In genomic region chr13:83884226-83884625, GRCm38 (mm10) we compare ENCODE assay signal across 18 mouse cellular contexts.
DNase-seq lines count a peak whose midpoint lies in the region; ATAC-seq and TF ChIP-seq lines count a peak whose summit lies in the region.
"Had no signal": no experiment of that assay in that cellular context is flagged by ENCODE, and none has a peak within 500 bp of the region (broad histone marks: within the 10 kb centered on the region; RNA-seq: fewer than 3 reads in every experiment).

No protein-coding gene starts in this region.

- ATAC-seq in hindbrain, embryonic 11.5 days (ENCODE audit: low FRiP score) = no peak
- no peak for ATAC-seq in hindbrain, embryonic 16.5 days
- no peak for ATAC-seq in forebrain, postnatal 0 days
- peak; percentile 41; the same call in 1 of the 2 replicates for ATAC-seq in midbrain, embryonic 13.5 days
- no peak for ATAC-seq in liver, postnatal 0 days
- ATAC-seq: intestine, postnatal 0 days had no signal

- peak overlapping the region; percentile 79 for H3K27ac ChIP-seq in hindbrain, embryonic 11.5 days (ENCODE audit: low read depth, low read length)
- no peak overlapping the region for H3K27ac ChIP-seq in hindbrain, embryonic 16.5 days (ENCODE audit: low read depth, low read length)
- peak overlapping the region; percentile 86 for H3K27ac ChIP-seq in forebrain, embryonic 10.5 days
- peak overlapping the region; percentile 42; the same call in 1 of the 2 replicates for H3K27ac ChIP-seq in forebrain, postnatal 0 days (ENCODE audit: low read depth, low read length)
- H3K27ac ChIP-seq in midbrain, embryonic 13.5 days = peak overlapping the region; percentile 78
- H3K27ac ChIP-seq in liver, postnatal 0 days (ENCODE audit: low read depth) = no peak overlapping the region
- H3K27ac ChIP-seq: kidney, embryonic 15.5 days; liver, embryonic 14.5 days; macrophage had no signal

- H3K9ac ChIP-seq in hindbrain, embryonic 11.5 days (ENCODE audit: low read depth, low read length) = no peak overlapping the region; the same call in 1 of the 2 replicates
- no peak overlapping the region for H3K9ac ChIP-seq in hindbrain, embryonic 16.5 days (ENCODE audit: low read depth, low read length)
- H3K9ac ChIP-seq in forebrain, postnatal 0 days = no peak overlapping the region
- no peak overlapping the region for H3K9ac ChIP-seq in midbrain, embryonic 13.5 days (replicated peaks)
- no peak overlapping the region for H3K9ac ChIP-seq in liver, postnatal 0 days (replicated peaks)
- H3K9ac ChIP-seq: kidney, embryonic 15.5 days; liver, embryonic 14.5 days had no signal

- H3K36me3 ChIP-seq in hindbrain, embryonic 11.5 days (ENCODE audit: control insufficient read depth, insufficient read depth, low read length) = no peaks in the 10 kb centered on the region
- H3K36me3 ChIP-seq in hindbrain, embryonic 16.5 days (ENCODE audit: control insufficient read depth, insufficient read depth, low read length) = no peaks in the 10 kb centered on the region
- no peaks in the 10 kb centered on the region for H3K36me3 ChIP-seq in forebrain, embryonic 10.5 days (replicated peaks)
- no peaks in the 10 kb centered on the region for H3K36me3 ChIP-seq in forebrain, postnatal 0 days (ENCODE audit: insufficient read depth)
- H3K36me3 ChIP-seq in midbrain, embryonic 13.5 days = no peaks in the 10 kb centered on the region
- H3K36me3 ChIP-seq in liver, postnatal 0 days (replicated peaks; ENCODE audit: insufficient read depth, low read length) = no peaks in the 10 kb centered on the region
- H3K36me3 ChIP-seq: G1E; kidney, embryonic 15.5 days had no signal

- H3K9me3 ChIP-seq in hindbrain, embryonic 11.5 days (ENCODE audit: control insufficient read depth, low read length) = no peaks in the 10 kb centered on the region
- no peaks in the 10 kb centered on the region for H3K9me3 ChIP-seq in hindbrain, embryonic 16.5 days (ENCODE audit: control insufficient read depth, low read length)
- no peaks in the 10 kb centered on the region for H3K9me3 ChIP-seq in forebrain, embryonic 10.5 days
- H3K9me3 ChIP-seq in forebrain, postnatal 0 days (ENCODE audit: low read length) = no peaks in the 10 kb centered on the region
- H3K9me3 ChIP-seq in midbrain, embryonic 13.5 days = no peaks in the 10 kb centered on the region
- no peaks in the 10 kb centered on the region for H3K9me3 ChIP-seq in liver, postnatal 0 days (ENCODE audit: low read length)
- H3K9me3 ChIP-seq: G1E; kidney, embryonic 15.5 days had no signal

- no peaks in the 10 kb centered on the region for H3K4me1 ChIP-seq in hindbrain, embryonic 11.5 days (replicated peaks; ENCODE audit: control insufficient read depth, insufficient read depth, low read length)
- H3K4me1 ChIP-seq in hindbrain, embryonic 16.5 days (ENCODE audit: control insufficient read depth, insufficient read depth, low read depth, low read length) = no peaks in the 10 kb centered on the region; the same call in 1 of the 2 replicates
- H3K4me1 ChIP-seq in forebrain, embryonic 10.5 days = peaks cover 71% of the 10 kb centered on the region
- H3K4me1 ChIP-seq in forebrain, postnatal 0 days (ENCODE audit: insufficient read depth) = peaks cover 14% of the 10 kb centered on the region; the same call in 1 of the 2 replicates
- peaks cover 45% of the 10 kb centered on the region for H3K4me1 ChIP-seq in midbrain, embryonic 13.5 days (replicated peaks)
- no peaks in the 10 kb centered on the region for H3K4me1 ChIP-seq in liver, postnatal 0 days (ENCODE audit: insufficient read depth)
- H3K4me1 ChIP-seq: kidney, embryonic 15.5 days had no signal

- whole genome bisulfite sequencing in hindbrain, embryonic 11.5 days = 87% methylated on average over 4 of the region's 4 CpGs
- WGBS in hindbrain, embryonic 16.5 days = 75% methylated on average over 4 of the region's 4 CpGs
- WGBS in forebrain, embryonic 10.5 days = 94% methylated on average over 4 of the region's 4 CpGs
- 51% methylated on average over 4 of the region's 4 CpGs for WGBS in forebrain, postnatal 0 days
- 52% methylated on average over 4 of the region's 4 CpGs for WGBS in midbrain, embryonic 13.5 days
- 80% methylated on average over 4 of the region's 4 CpGs for WGBS in liver, postnatal 0 days (ENCODE audit: insufficient replicate concordance)

- peak; percentile 13 for DNase-seq in hindbrain, embryonic 11.5 days (ENCODE audit: low spot score)
- no peak for DNase-seq in forebrain, embryonic 10.5 days (ENCODE audit: extremely low spot score, low spot score)
- no peak for DNase-seq in forebrain, postnatal 0 days
- no peak for DNase-seq in cerebellum, postnatal 4 days (ENCODE audit: low spot score in 2 of 2)
- DNase-seq in liver, postnatal 0 days = no peak
- no peak for DNase-seq in heart, adult 11 months
- DNase-seq: adrenal gland, postnatal 14 days; cerebellum, adult 2 months; cerebellum, postnatal 36 days; gastrocnemius, postnatal 25 days; thymus, adult 2 months had no signal

- H3K4me2 ChIP-seq in hindbrain, embryonic 11.5 days (replicated peaks; ENCODE audit: low read depth, low read length) = no peak overlapping the region
- H3K4me2 ChIP-seq in hindbrain, embryonic 16.5 days (ENCODE audit: low read length) = no peak overlapping the region
- no peak overlapping the region for H3K4me2 ChIP-seq in forebrain, postnatal 0 days (ENCODE audit: low read depth)
- no peak overlapping the region for H3K4me2 ChIP-seq in midbrain, embryonic 13.5 days (replicated peaks)
- no peak overlapping the region for H3K4me2 ChIP-seq in liver, postnatal 0 days (ENCODE audit: low read depth, low read length)
- H3K4me2 ChIP-seq: kidney, embryonic 15.5 days had no signal

- no peaks in the 10 kb centered on the region for H3K27me3 ChIP-seq in hindbrain, embryonic 11.5 days (ENCODE audit: control insufficient read depth, insufficient read depth, low read length)
- H3K27me3 ChIP-seq in hindbrain, embryonic 16.5 days (replicated peaks; ENCODE audit: control insufficient read depth, insufficient read depth, low read length) = no peaks in the 10 kb centered on the region
- no peaks in the 10 kb centered on the region for H3K27me3 ChIP-seq in forebrain, embryonic 10.5 days (ENCODE audit: poor library complexity, severe bottlenecking)
- H3K27me3 ChIP-seq in forebrain, postnatal 0 days (ENCODE audit: insufficient read depth, low read length) = no peaks in the 10 kb centered on the region
- no peaks in the 10 kb centered on the region for H3K27me3 ChIP-seq in midbrain, embryonic 13.5 days
- H3K27me3 ChIP-seq in liver, postnatal 0 days (ENCODE audit: insufficient read depth, low read length) = no peaks in the 10 kb centered on the region
- H3K27me3 ChIP-seq: kidney, embryonic 15.5 days had no signal

- H3K4me3 ChIP-seq in hindbrain, embryonic 11.5 days (ENCODE audit: low read depth, low read length) = no peak overlapping the region
- H3K4me3 ChIP-seq in hindbrain, embryonic 16.5 days (ENCODE audit: low read length) = no peak overlapping the region
- no peak overlapping the region for H3K4me3 ChIP-seq in forebrain, embryonic 10.5 days
- no peak overlapping the region for H3K4me3 ChIP-seq in forebrain, postnatal 0 days (ENCODE audit: low read depth, low read length)
- no peak overlapping the region for H3K4me3 ChIP-seq in midbrain, embryonic 13.5 days (replicated peaks)
- no peak overlapping the region for H3K4me3 ChIP-seq in liver, postnatal 0 days (ENCODE audit: low read depth, low read length)
- H3K4me3 ChIP-seq: kidney, embryonic 15.5 days had no signal

- TF ChIP-seq EP300 in liver, postnatal 0 days (IDR thresholded peaks at IDR 0.05; ENCODE audit: low read depth) = no peak

- no peak for TF ChIP-seq CTCF in forebrain, postnatal 0 days (IDR thresholded peaks at IDR 0.05; ENCODE audit: low read depth)
- no peak for TF ChIP-seq CTCF in liver, postnatal 0 days (IDR thresholded peaks at IDR 0.05; ENCODE audit: low read depth)

Comparison
In these comparisons a context has a peak if more than half of its experiments do, and no peak if none do; other contexts are left out.
1. H3K27ac ChIP-seq: peak in hindbrain, embryonic 11.5 days (single experiment), forebrain, embryonic 10.5 days (single experiment), forebrain, postnatal 0 days (single experiment) and midbrain, embryonic 13.5 days (single experiment); none in hindbrain, embryonic 16.5 days (single experiment) and liver, postnatal 0 days (single experiment).